Mouse (Mus musculus) layer of hippocampus, adult 2 months (tissue): ENCODE measurements around the gene Wdr93. TPM values are rescaled to one million over a fixed set of nuclear protein-coding genes. Genes with fewer than 3 reads are reported as not detected.

Source experiments
- DNase-seq, 2 experiments: peaks; one replicate each; pipeline ENCODE4 v3.0.0; 2022; ENCODE audit warnings: low spot score in 2 of 2
- H3K27ac ChIP-seq: fragments of 200-600 bp; 2 replicates; pipeline ENCODE4 v1.8.1; 2022
- H3K4me3 ChIP-seq: fragments of 200-600 bp; 2 replicates; pipeline ENCODE4 v1.8.1; 2022; ENCODE audit warnings: mild to moderate bottlenecking
- CTCF ChIP-seq: fragments of 200-600 bp; conservative IDR thresholded peaks from 2 replicates; pipeline ENCODE4 v1.8.1; 2022; ENCODE audit warnings: antibody characterized with exemption, mild to moderate bottlenecking, moderate library complexity
- total RNA-seq, 2 experiments: library from RNA; stranded (reverse); gene quantifications; 2 replicates each; pipeline ENCODE4 v1.2.3; 2021

Gene Wdr93
- total RNA-seq, 2 experiments from 2014 or later: 0.36 TPM; not detected in 1

GRCm38 (mm10) chr7:79731438-79731837 lies 11.5 kb upstream of the Wdr93 start:
- TF ChIP-seq CTCF: no peak
- Histone ChIP-seq H3K27ac (no peak overlapping the region), H3K4me3 (no peak overlapping the region)
- DNase-seq: no peak

- H3K27ac ChIP-seq: no peak within 1 kb of the TSS
- H3K4me3 ChIP-seq: no peak within 1 kb of the TSS
- TF ChIP-seq CTCF: no peak
- no peak for DNase-seq
Measured at GRCm38 (mm10) chr7:79732622-79733021, 10.3 kb upstream of the Wdr93 start, which contains the start of gene Plin1. Gene Plin1 (minus strand): TSS chr7:79732903.

- no peak overlapping the region for H3K4me3 ChIP-seq
- no peak overlapping the region for H3K27ac ChIP-seq
- DNase-seq: no peak
- no peak for TF ChIP-seq CTCF
Measured at GRCm38 (mm10) chr7:79734563-79734962, 8.4 kb upstream of the Wdr93 start.

GRCm38 (mm10) chr7:79736511-79736910 lies 6.5 kb upstream of the Wdr93 start:
- H3K27ac ChIP-seq: no peak overlapping the region
- H3K4me3 ChIP-seq: no peak overlapping the region
- no peak for DNase-seq
- TF ChIP-seq CTCF: no peak

GRCm38 (mm10) chr7:79738913-79739312 lies 4.0 kb upstream of the Wdr93 start:
- DNase-seq: no peak
- no peak for TF ChIP-seq CTCF
- no peak overlapping the region for H3K4me3 ChIP-seq
- no peak overlapping the region for H3K27ac ChIP-seq

GRCm38 (mm10) chr7:79740279-79740678 lies 2.7 kb upstream of the Wdr93 start:
- no peak overlapping the region for H3K27ac ChIP-seq
- H3K4me3 ChIP-seq: no peak overlapping the region
- DNase-seq: no peak
- no peak for TF ChIP-seq CTCF

GRCm38 (mm10) chr7:79742277-79742658 lies 695 bp upstream of the Wdr93 start:
- H3K4me3 ChIP-seq: peak overlapping the region; percentile 97
- TF ChIP-seq CTCF: no peak
- no peak for DNase-seq
- peak overlapping the region; percentile 75; the same call in 1 of the 2 replicates for H3K27ac ChIP-seq

- H3K27ac ChIP-seq: 0 out of 2 replicates have a peak overlapping the region, but pooled peaks have one; percentile 75
- no peak overlapping the region for H3K4me3 ChIP-seq
- DNase-seq: no peak
- TF ChIP-seq CTCF: no peak
Measured at GRCm38 (mm10) chr7:79744051-79744450, 1.1 kb downstream of the Wdr93 start.

- no peak for TF ChIP-seq CTCF
- no peak overlapping the region for H3K4me3 ChIP-seq
- no peak for DNase-seq
- H3K27ac ChIP-seq: no peak overlapping the region
Measured at GRCm38 (mm10) chr7:79744585-79744984, 1.6 kb downstream of the Wdr93 start.

GRCm38 (mm10) chr7:79747659-79748058 lies 4.7 kb downstream of the Wdr93 start:
- DNase-seq: no peak
- Histone ChIP-seq H3K4me3 (no peak overlapping the region), H3K27ac (no peak overlapping the region)
- TF ChIP-seq CTCF: no peak

- no peak for TF ChIP-seq CTCF
- Histone ChIP-seq H3K4me3 (no peak overlapping the region), H3K27ac (no peak overlapping the region)
- no peak for DNase-seq
Measured at GRCm38 (mm10) chr7:79749511-79749910, 6.5 kb downstream of the Wdr93 start.

- Histone ChIP-seq H3K27ac (no peak overlapping the region), H3K4me3 (no peak overlapping the region)
- DNase-seq: no peak
- TF ChIP-seq CTCF: peak; percentile 56
Measured at GRCm38 (mm10) chr7:79756334-79756733, 13.4 kb downstream of the Wdr93 start.

GRCm38 (mm10) chr7:79758176-79758575 lies 15.2 kb downstream of the Wdr93 start:
- TF ChIP-seq CTCF: no peak
- H3K4me3 ChIP-seq: no peak overlapping the region
- no peak for DNase-seq
- H3K27ac ChIP-seq: no peak overlapping the region

GRCm38 (mm10) chr7:79759766-79760165 lies 16.8 kb downstream of the Wdr93 start:
- Histone ChIP-seq H3K4me3 (no peak overlapping the region), H3K27ac (no peak overlapping the region)
- no peak for DNase-seq
- TF ChIP-seq CTCF: no peak
